Mouse (Mus musculus) limb, embryonic 14.5 days (tissue): ENCODE measurements around the gene Lipf. TPM values are rescaled to one million over a fixed set of nuclear protein-coding genes. Genes with fewer than 3 reads are reported as not detected.

Experiments
- ATAC-seq: fragments of 200-750 bp; cut with Nextera tagmentation; 2 replicates; pipeline ENCODE4 v1.8.0; 2017; ENCODE audit warnings: low read depth, moderate number of reproducible peaks, moderate TSS enrichment; ENCODE audit not compliant: low FRiP score
- DNase-seq: peaks from one replicate; pipeline ENCODE4 v3.0.0-alpha.2; 2015; ENCODE audit warnings: low spot score
- H3K27ac ChIP-seq: fragments of 300-500 bp; sonication (generic); replicated peaks from 2 replicates; pipeline ENCODE4 v1.5.1; 2014; ENCODE audit warnings: low read depth, mild to moderate bottlenecking, low read length, moderate library complexity, mixed read lengths
- H3K27me3 ChIP-seq: fragments of 300-500 bp; sonication (generic); 2 replicates; pipeline ENCODE4 v1.6.1; 2014; ENCODE audit warnings: low read length, mixed read lengths; ENCODE audit not compliant: control insufficient read depth, insufficient read depth
- H3K36me3 ChIP-seq: fragments of 300-500 bp; sonication (generic); 2 replicates; pipeline ENCODE4 v1.6.1; 2014; ENCODE audit warnings: mild to moderate bottlenecking, low read length, moderate library complexity, mixed read lengths; ENCODE audit not compliant: control insufficient read depth, insufficient read depth
- H3K4me1 ChIP-seq: fragments of 300-500 bp; sonication (generic); 2 replicates; pipeline ENCODE4 v1.6.1; 2014; ENCODE audit warnings: antibody characterized with exemption, low read length, mixed read lengths; ENCODE audit not compliant: control insufficient read depth, insufficient read depth
- H3K4me2 ChIP-seq: fragments of 300-500 bp; sonication (generic); replicated peaks from 2 replicates; pipeline ENCODE4 v1.6.1; 2014; ENCODE audit warnings: low read depth, mild to moderate bottlenecking, low read length, moderate library complexity; ENCODE audit not compliant: severe bottlenecking
- H3K4me3 ChIP-seq: fragments of 300-500 bp; sonication (generic); replicated peaks from 2 replicates; pipeline ENCODE4 v1.5.1; 2014; ENCODE audit warnings: low read length
- H3K9ac ChIP-seq: fragments of 300-500 bp; sonication (generic); 2 replicates; pipeline ENCODE4 v1.6.1; 2014; ENCODE audit warnings: mild to moderate bottlenecking, low read depth, low read length, moderate library complexity; ENCODE audit not compliant: severe bottlenecking
- H3K9me3 ChIP-seq: fragments of 300-500 bp; sonication (generic); 2 replicates; pipeline ENCODE4 v1.6.1; 2016; ENCODE audit warnings: low read length; ENCODE audit not compliant: control insufficient read depth
- POLR2A ChIP-seq: fragments of 200-500 bp; IDR thresholded peaks from 2 replicates; pipeline ENCODE4 v1.8.0; 2012; ENCODE audit warnings: inconsistent platforms, mild to moderate bottlenecking, moderate library complexity, borderline replicate concordance; ENCODE audit not compliant: insufficient read depth, insufficient read length; ENCODE audit errors: extremely low read depth
- WGBS: fragments of 180-500 bp; shearing (Covaris S2); extraction: QIAGEN DNeasy Blood & Tissue Kit; methylation state at CpG from one replicate; pipeline ENCODE4 v1.1.7; 2014; 5-methylcytosine and 5-hydroxymethylcytosine counted together
- polyA plus RNA-seq, 2 experiments: library from polyadenylated mRNA; depleted of rRNA in 1 of 2; stranded (reverse) in 1 of 2; unstranded in 1 of 2; fragments of >200 nt; fragmentation: Nextera tagmentation in 1 of 2; extraction: Ambion mirVana in 1 of 2; gene quantifications; 2 replicates each; pipeline versions ENCODE4 v1.2.1 to v1.2.3; 2012 to 2014

The Lipf gene
- polyA plus RNA-seq, 2 experiments: 0.19 TPM; not detected in 1

DNA sequence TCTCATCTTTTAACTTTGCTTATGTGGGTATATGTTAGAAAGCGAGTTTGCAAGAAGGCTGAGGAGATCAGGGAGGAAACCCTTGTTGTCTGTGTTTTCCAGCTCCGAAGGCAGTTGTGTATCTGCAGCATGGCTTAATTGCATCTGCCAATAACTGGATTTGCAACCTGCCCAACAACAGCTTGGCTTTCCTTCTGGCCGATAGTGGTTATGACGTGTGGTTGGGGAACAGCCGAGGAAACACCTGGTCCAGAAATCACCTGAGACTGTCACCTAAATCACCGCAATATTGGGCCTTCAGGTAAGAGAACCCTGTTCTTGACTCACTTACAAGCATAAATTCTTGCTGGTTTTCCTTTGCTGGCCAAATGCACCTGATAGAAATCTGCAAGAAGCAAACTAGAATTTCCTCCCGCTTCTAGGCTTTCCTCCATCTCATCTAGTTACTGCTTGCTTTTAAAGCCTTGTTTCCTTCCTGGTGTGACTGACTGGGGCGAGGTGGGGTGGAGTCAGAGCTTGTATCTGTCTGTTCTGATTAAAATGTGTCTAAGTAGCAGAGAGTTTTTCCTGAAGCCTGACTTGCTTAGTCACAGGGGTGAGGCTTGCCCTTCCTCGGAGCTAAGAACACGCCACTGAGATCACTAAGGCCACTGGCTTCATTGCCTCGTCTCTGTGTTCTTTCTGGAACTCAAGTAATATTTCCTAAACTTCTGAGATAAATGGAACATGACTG, 60.6 kb downstream of the Lipf start:
- DNase-seq (no peak), ATAC-seq (no peak)
- WGBS: 74% methylated on average over 11 of the region's 11 CpGs
- no peak overlapping the region for H3K27ac ChIP-seq
- no peak overlapping the region for H3K4me3 ChIP-seq
- no peaks in the 10 kb centered on the region for H3K36me3 ChIP-seq
- no peaks in the 10 kb centered on the region for H3K27me3 ChIP-seq
- TF ChIP-seq POLR2A: no peak
- no peak overlapping the region for H3K9ac ChIP-seq
- H3K4me1 ChIP-seq: no peaks in the 10 kb centered on the region
- H3K4me2 ChIP-seq: no peak overlapping the region
- no peaks in the 10 kb centered on the region for H3K9me3 ChIP-seq

DNA sequence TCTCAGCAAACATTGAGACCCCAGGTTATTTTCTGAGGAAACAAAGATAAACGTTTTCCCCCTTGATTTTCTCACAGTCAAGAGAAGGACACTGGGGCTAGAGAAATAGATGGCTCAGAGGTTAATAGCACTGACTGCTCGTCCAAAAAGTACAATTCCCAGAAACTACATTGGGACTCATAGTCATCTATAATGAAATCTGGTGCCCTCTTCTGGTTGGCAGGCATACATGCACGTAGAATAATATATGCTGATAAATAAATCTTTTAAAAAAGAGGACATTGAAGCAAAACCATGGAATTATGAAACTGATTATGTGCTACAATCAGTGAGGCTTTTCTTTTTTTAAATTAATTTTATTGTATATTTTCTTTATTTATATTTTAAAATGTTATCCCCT, 61.8 kb downstream of the Lipf start:
- no peaks in the 10 kb centered on the region for H3K36me3 ChIP-seq
- H3K4me3 ChIP-seq: no peak overlapping the region
- DNase-seq (no peak), ATAC-seq (no peak)
- TF ChIP-seq POLR2A: no peak
- WGBS: 44% methylated on average over 3 of the region's 3 CpGs
- no peaks in the 10 kb centered on the region for H3K27me3 ChIP-seq
- no peaks in the 10 kb centered on the region for H3K9me3 ChIP-seq
- no peak overlapping the region for H3K27ac ChIP-seq
- H3K9ac ChIP-seq: no peak overlapping the region
- no peaks in the 10 kb centered on the region for H3K4me1 ChIP-seq
- H3K4me2 ChIP-seq: no peak overlapping the region

Other genes starting within 250 kb of the Lipf start
- 0.08 and 0.10 TPM in 2 replicates for gene Lipo2, start 209.8 kb upstream of the Lipf start, polyA plus RNA-seq (2012; rRNA removed)
- 0.11 and 0.15 TPM in 2 replicates for gene Lipo2, start 209.8 kb upstream of the Lipf start, polyA plus RNA-seq (2014; fragmentation: Nextera tagmentation; extraction: Ambion mirVana)
- 4.9 and 5.3 TPM in 2 replicates for gene Lipo3, start 199.2 kb upstream of the Lipf start, polyA plus RNA-seq (2012; rRNA removed)
- 11.2 and 12.1 TPM in 2 replicates for gene Lipo3, start 199.2 kb upstream of the Lipf start, polyA plus RNA-seq (2014; fragmentation: Nextera tagmentation; extraction: Ambion mirVana)
- gene Lipo1, start 173.7 kb upstream of the Lipf start, polyA plus RNA-seq (2012; rRNA removed): not detected in 2 replicates
- gene Lipo1, start 173.7 kb upstream of the Lipf start, polyA plus RNA-seq (2014; fragmentation: Nextera tagmentation; extraction: Ambion mirVana): not detected in 2 replicates
- gene Lipk, start 47.1 kb downstream of the Lipf start, polyA plus RNA-seq (2012; rRNA removed): 0.59 and 0.73 TPM in 2 replicates
- gene Lipk, start 47.1 kb downstream of the Lipf start, polyA plus RNA-seq (2014; fragmentation: Nextera tagmentation; extraction: Ambion mirVana): 0.95 and 1.8 TPM in 2 replicates
- not detected in 2 replicates for gene Lipn, start 106.2 kb downstream of the Lipf start, polyA plus RNA-seq (2012; rRNA removed)
- not detected in 2 replicates for gene Lipn, start 106.2 kb downstream of the Lipf start, polyA plus RNA-seq (2014; fragmentation: Nextera tagmentation; extraction: Ambion mirVana)
- gene Lipm, start 139.7 kb downstream of the Lipf start, polyA plus RNA-seq (2012; rRNA removed): 4.4 and 6.7 TPM in 2 replicates
- gene Lipm, start 139.7 kb downstream of the Lipf start, polyA plus RNA-seq (2014; fragmentation: Nextera tagmentation; extraction: Ambion mirVana): 8.6 and 11.6 TPM in 2 replicates
- gene Ankrd22, start 204.9 kb downstream of the Lipf start, polyA plus RNA-seq (2012; rRNA removed): 3.1 and 4.9 TPM in 2 replicates
- 7.5 and 8.9 TPM in 2 replicates for gene Ankrd22, start 204.9 kb downstream of the Lipf start, polyA plus RNA-seq (2014; fragmentation: Nextera tagmentation; extraction: Ambion mirVana)
- gene Stambpl1, start 231.0 kb downstream of the Lipf start, polyA plus RNA-seq (2012; rRNA removed): 8.6 and 9.0 TPM in 2 replicates
- 14.8 and 16.6 TPM in 2 replicates for gene Stambpl1, start 231.0 kb downstream of the Lipf start, polyA plus RNA-seq (2014; fragmentation: Nextera tagmentation; extraction: Ambion mirVana)